Mouse (Mus musculus): ENCODE results near the gene Hsd11b2.
"Not testable (repeated sequence)": the region's sequence is repeated elsewhere in the genome, so short reads cannot be mapped to it uniquely, and the experiment has no call there.

The Hsd11b2 gene

GRCm38 (mm10) chr8:105562863-105563262 is 44.3 kb downstream of the Hsd11b2 start:
- DNase-seq (ENCODE audit: low spot score in 2 of 2): no peak

- no peak for DNase-seq (ENCODE audit: low spot score in 2 of 2)
Measured at GRCm38 (mm10) chr8:105563871-105564270, 45.3 kb downstream of the Hsd11b2 start.

DNA sequence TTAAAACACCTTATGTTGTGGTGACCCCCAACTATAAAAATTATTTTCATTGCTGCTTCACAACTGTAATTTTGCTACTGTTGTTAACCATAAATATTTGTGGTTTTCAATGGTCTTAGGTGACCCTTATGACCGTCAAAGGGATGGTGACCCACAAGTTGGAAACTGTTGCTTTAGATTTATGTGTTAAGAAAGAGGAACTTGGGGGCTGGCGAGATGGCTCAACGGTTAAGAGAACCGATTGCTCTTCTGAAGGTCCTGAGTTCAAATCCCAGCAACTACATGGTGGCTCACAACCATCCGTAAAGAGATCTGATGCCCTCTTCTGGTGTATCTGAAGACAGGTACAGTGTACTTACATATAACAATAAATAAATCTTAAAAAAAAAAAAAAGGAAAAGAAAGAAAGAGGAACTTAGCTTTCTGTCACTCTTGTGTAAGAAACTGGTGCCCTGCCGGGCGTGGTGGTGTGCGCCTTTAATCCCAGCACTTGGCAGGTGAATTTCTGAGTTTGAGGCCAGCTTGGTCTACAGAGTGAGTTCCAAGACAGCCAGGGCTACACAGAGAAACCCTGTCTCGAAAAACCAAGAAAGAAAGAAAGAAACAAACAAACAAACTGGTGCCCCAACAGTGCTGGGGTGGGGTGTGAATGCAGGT is 46.1 kb downstream of the Hsd11b2 start:
- DNase-seq (ENCODE audit: low spot score in 2 of 2): not testable (repeated sequence)

GRCm38 (mm10) chr8:105565401-105565881 is 46.9 kb downstream of the Hsd11b2 start:
- no peak for DNase-seq (ENCODE audit: low spot score in 2 of 2)

DNA sequence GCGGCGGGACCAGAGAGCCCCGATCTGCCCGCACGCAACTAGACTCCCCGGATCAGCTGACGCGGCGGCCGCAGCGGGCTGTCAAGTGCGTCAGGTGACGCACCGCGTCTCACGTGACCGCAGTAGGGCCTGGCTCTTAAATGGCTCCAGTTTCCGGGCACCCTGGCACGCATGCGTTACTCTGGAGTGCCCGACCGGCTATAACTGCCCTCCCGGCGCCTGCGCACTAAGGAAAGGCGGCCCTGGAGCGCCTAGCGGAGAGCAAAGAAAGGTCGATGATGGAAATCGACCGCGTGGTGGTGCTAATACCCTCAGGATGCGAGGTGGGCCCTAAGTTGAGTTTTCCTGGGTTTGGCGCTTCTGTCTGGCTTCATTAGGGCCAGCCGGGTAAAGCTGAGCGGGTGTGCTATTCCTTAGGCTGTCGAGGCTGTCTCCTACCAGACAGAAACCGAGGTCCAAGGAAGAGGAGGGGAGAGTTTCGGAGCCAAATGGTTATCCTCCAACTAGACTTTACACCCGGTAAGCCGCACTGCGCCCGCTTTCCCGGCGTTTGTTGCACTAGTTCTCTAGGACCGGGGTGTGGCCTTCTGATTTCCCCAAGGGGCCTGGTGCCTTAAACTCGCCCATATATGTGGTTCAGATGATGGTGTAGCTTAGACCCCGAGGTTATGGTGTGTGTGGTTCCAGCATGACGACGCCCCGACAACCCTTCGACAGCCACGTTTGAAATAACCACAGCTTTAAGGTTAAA is 47.6 kb downstream of the Hsd11b2 start, which contains the start of gene Atp6v0d1:
Atp6v0d1 (minus strand) TSS at position 96 of the 751 bp plus-strand sequence.
- DNase-seq (ENCODE audit: low spot score in 2 of 2): peak; percentile 99 to 100

DNA sequence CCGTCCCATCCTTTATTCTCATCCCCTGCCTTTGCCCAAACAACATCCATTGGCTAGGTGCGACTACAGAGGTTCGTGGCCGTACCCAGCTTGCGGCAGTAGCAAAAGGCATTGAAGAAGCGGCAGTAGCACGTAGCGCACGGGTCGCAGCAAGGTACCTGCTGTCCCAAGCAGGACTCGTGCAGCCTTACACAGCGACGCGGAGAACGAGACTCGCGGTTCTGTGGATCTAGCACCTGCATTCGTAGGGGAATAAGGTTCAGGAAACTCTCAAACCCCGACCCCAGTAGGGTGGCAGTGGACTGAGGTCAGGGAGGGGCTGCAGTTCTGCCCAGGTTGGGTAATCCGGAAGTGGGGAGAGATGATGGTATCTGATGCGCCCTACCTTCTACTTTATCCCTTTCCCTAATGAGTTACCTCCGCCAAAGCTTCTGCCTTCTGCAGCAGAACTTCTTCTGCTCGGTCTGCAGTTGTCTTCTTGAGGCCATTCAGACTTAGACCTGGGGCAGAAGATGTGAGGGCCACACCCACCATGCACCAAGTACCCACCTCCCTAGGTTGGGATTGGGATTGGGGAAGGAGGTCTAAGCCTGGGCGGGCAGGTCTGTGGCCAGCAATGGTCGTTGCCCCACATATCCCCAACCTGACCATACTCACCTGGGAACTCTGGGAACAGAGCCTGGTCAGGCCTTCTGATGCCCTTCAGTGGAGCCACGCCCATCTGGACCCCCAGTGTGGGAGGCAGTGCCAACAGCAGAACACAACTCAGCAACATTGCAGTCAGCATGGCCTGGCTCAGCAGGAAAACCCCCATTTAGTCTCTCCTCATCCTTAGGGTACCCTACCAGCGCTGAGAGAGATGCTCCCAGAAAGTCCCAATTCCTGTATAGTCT is 48.4 kb downstream of the Hsd11b2 start:
- no peak for DNase-seq (ENCODE audit: low spot score in 2 of 2)

GRCm38 (mm10) chr8:105571810-105572209 is 53.3 kb downstream of the Hsd11b2 start:
- DNase-seq (ENCODE audit: low spot score in 2 of 2): peak; percentile 36 to 56

DNA sequence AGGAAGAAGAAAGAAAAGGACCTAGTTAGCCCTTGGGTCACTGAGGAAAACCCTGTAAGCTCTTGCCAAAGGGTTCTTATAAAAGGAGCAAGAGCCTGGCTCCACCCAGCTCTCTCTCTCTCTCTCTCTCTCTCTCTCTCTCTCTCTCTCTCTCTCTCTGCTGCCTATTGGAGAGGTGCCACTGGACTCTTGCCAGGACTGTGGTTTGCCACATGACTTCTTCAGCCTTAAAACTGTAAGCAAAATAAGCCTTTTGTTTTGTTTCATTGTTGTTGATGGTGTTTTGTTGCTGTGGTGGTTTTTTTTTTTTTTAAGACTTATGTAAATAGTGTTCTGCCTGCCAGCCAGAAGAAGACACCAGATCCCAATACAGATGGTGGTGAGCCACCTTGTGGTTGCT is 54.9 kb downstream of the Hsd11b2 start:
- DNase-seq (ENCODE audit: low spot score in 2 of 2): no peak

Data from right cerebral cortex, postnatal 36 days (tissue).